Mouse (Mus musculus) forebrain, embryonic 15.5 days (tissue): ENCODE measurements around the gene Cmss1. TPM values are rescaled to one million over a fixed set of nuclear protein-coding genes. Genes with fewer than 3 reads are reported as not detected.
A peak's percentile ranks its signal among the peaks of the same experiment; 100 is the strongest.

Experiments used
- ATAC-seq: fragments of 200-750 bp; cut with Nextera tagmentation; replicated peaks from 2 replicates; pipeline ENCODE4 v1.8.0; 2017; ENCODE audit warnings: mild to moderate bottlenecking, moderate TSS enrichment, moderate library complexity
- H3K27ac ChIP-seq: fragments of 300-500 bp; sonication (generic); replicated peaks from 2 replicates; pipeline ENCODE4 v1.5.1; 2015; ENCODE audit warnings: mild to moderate bottlenecking, inconsistent platforms
- H3K27me3 ChIP-seq: fragments of 300-500 bp; sonication (generic); 2 replicates; pipeline ENCODE4 v1.6.1; 2015; ENCODE audit warnings: inconsistent platforms
- H3K36me3 ChIP-seq: fragments of 300-500 bp; sonication (generic); 2 replicates; pipeline ENCODE4 v1.6.1; 2015; ENCODE audit warnings: mild to moderate bottlenecking, inconsistent platforms
- H3K4me1 ChIP-seq: fragments of 300-500 bp; sonication (generic); 2 replicates; pipeline ENCODE4 v1.6.1; 2015; ENCODE audit warnings: inconsistent platforms
- H3K4me2 ChIP-seq: fragments of 300-500 bp; sonication (generic); replicated peaks from 2 replicates; pipeline ENCODE4 v1.6.1; 2015; ENCODE audit warnings: mild to moderate bottlenecking, inconsistent platforms
- H3K4me3 ChIP-seq: fragments of 300-500 bp; sonication (generic); 2 replicates; pipeline ENCODE4 v1.5.1; 2015; ENCODE audit warnings: mild to moderate bottlenecking, inconsistent platforms
- H3K9ac ChIP-seq: fragments of 300-500 bp; sonication (generic); replicated peaks from 2 replicates; pipeline ENCODE4 v1.6.1; 2015; ENCODE audit warnings: mild to moderate bottlenecking, inconsistent platforms
- H3K9me3 ChIP-seq: fragments of 300-500 bp; sonication (generic); 2 replicates; pipeline ENCODE4 v1.6.1; 2016; ENCODE audit warnings: inconsistent platforms
- WGBS: fragments of 180-500 bp; shearing (Covaris S2); methylation state at CpG from one replicate; pipeline ENCODE4 v1.1.7; 2015; ENCODE audit warnings: mixed read lengths; 5-methylcytosine and 5-hydroxymethylcytosine counted together
- polyA plus RNA-seq: library from polyadenylated mRNA; unstranded; fragments of >200 nt; fragmentation: Nextera tagmentation; extraction: Ambion mirVana; gene quantifications from 2 replicates; pipeline ENCODE4 v1.2.1, GENCODE M21; 2015

The Cmss1 gene
- polyA plus RNA-seq, 1 experiment from 2014 or later, result 41.8 TPM

DNA sequence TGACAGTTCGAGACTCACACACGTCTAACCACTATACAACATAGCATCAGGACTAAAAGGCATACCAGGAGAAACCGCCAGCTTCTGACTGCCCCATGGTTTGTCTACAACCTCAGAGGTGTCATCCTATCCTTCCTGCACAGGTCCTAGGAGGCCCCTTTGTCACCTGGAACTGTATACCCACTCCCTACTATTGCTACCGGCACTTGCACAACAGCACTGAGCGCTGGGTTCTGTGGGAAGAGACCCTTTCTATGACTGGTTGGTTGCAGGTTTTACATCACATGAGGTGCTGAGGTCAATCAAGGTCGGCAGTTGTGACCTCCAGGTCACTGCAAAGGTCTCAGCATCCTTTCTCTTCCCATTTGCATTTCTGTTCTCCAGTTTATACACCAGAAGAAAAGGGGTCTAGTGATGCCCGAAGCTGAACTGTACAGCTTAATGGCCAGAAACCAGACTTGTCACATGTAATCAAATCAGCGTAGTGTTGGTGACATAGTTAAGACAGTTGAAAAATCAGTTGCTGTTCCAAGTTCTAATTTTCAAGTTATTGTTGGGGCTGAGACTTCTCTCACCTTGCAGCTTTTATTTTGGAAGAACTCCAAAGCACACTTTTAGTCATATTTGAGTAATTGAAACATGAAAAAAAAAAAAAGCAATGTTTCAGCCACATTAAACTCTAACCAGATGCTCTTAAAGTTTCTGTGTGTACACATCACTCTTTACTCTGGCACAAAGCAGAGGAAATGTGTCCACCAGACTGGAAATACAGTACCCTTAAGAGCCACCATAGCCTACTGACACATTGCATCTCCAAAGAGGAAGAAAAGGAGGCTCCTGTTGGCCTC, 266.7 kb downstream of the Cmss1 start:
- Histone ChIP-seq H3K9ac (no peak overlapping the region), H3K4me2 (no peak overlapping the region), H3K27me3 (no peaks in the 10 kb centered on the region), H3K4me1 (no peaks in the 10 kb centered on the region), H3K9me3 (no peaks in the 10 kb centered on the region), H3K4me3 (no peak overlapping the region), H3K27ac (no peak overlapping the region), H3K36me3 (no peaks in the 10 kb centered on the region)
- peak; percentile 43; the same call in 1 of the 2 replicates for ATAC-seq
- WGBS, result 88% methylated on average over 8 of the region's 8 CpGs

- Histone ChIP-seq H3K9me3 (no peaks in the 10 kb centered on the region), H3K36me3 (no peaks in the 10 kb centered on the region), H3K4me1 (no peaks in the 10 kb centered on the region), H3K4me3 (no peak overlapping the region), H3K27me3 (no peaks in the 10 kb centered on the region), H3K9ac (no peak overlapping the region), H3K27ac (no peak overlapping the region), H3K4me2 (no peak overlapping the region)
- ATAC-seq, result no peak
- WGBS, result 88% methylated on average over 11 of the region's 11 CpGs
These were observed 269.8 kb downstream of the Cmss1 start for GRCm38 (mm10) chr16:57336770-57337423.

DNA sequence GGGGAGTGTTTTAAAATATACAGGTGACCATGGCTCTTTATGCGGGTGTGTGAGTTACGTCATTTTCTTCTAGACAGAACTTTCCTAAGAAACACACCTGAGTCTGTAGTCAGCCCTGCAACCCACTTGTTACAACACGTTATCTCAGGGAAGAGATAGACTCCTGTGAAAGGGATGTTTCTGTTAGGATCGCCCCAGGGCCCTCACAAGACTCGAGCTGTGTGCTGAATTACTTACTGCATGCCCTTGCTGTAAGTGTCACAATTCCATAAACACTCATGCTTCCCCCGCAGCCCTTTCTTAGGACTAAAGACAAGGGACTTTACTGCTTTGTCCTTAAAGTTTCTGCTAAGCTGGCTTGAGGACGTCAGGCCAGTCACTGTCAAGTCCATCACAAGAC, 274.4 kb downstream of the Cmss1 start:
- Histone ChIP-seq H3K4me1 (no peaks in the 10 kb centered on the region), H3K27me3 (no peaks in the 10 kb centered on the region), H3K27ac (no peak overlapping the region), H3K9me3 (no peaks in the 10 kb centered on the region), H3K4me2 (no peak overlapping the region), H3K36me3 (no peaks in the 10 kb centered on the region), H3K9ac (no peak overlapping the region), H3K4me3 (no peak overlapping the region)
- WGBS, result 86% methylated on average over 7 of the region's 7 CpGs
- ATAC-seq, result no peak

DNA sequence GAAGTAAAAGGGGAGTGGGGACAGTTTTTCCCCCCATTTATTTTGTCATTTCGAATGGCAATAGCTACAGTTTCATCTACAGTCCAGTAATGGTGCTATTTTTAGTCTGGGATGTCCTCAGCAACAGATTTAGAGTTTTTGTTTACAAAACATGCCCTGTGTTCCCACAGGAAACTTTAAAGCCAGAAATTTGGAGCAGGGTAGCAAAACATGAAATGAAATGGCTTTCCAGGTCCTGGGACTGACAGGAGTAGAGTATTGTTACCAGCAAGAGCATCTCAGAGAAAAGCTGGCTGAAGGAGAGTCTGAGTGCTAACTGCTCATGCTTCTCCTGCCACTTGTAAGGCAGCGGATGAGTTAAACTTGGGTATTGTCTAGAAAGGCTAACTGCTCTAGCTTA, 276.6 kb downstream of the Cmss1 start:
- no peak overlapping the region for H3K9ac ChIP-seq
- H3K36me3 ChIP-seq, result no peaks in the 10 kb centered on the region
- ATAC-seq, result no peak
- H3K9me3 ChIP-seq, result no peaks in the 10 kb centered on the region
- no peak overlapping the region for H3K4me3 ChIP-seq
- H3K27ac ChIP-seq, result no peak overlapping the region
- H3K4me2 ChIP-seq, result no peak overlapping the region
- 73% methylated on average over 2 of the region's 2 CpGs for WGBS
- H3K4me1 ChIP-seq, result no peaks in the 10 kb centered on the region
- no peaks in the 10 kb centered on the region for H3K27me3 ChIP-seq

GRCm38 (mm10) chr16:57329028-57329427, 277.6 kb downstream of the Cmss1 start:
- H3K27ac ChIP-seq, result no peak overlapping the region
- H3K4me3 ChIP-seq, result no peak overlapping the region
- no peaks in the 10 kb centered on the region for H3K27me3 ChIP-seq
- H3K4me1 ChIP-seq, result no peaks in the 10 kb centered on the region
- no peaks in the 10 kb centered on the region for H3K9me3 ChIP-seq
- ATAC-seq, result no peak
- H3K36me3 ChIP-seq, result no peaks in the 10 kb centered on the region
- 87% methylated on average over 8 of the region's 8 CpGs for WGBS
- H3K9ac ChIP-seq, result no peak overlapping the region
- no peak overlapping the region for H3K4me2 ChIP-seq

DNA sequence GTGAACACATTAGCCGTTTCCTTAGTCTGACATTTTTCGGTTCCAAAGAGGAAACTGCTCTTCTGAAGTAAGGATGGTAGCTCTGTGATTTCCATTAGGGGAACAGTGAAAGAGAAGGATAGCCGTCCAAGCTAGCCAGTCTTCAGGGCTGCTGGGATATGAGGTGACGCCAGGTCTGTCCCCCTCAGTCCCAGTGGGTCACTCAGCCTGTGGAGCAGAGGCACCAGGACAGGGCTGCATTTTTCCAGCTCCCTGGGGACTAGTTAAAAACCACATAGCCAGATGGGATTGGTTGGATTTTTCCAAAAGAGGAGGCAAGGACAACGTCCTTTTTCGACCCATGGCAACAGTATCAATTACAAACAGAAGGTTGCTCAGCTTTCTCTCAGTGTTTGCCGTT, 279.7 kb downstream of the Cmss1 start:
- no peak for ATAC-seq
- Histone ChIP-seq H3K4me1 (no peaks in the 10 kb centered on the region), H3K9ac (no peak overlapping the region), H3K4me3 (no peak overlapping the region), H3K4me2 (no peak overlapping the region), H3K9me3 (no peaks in the 10 kb centered on the region), H3K36me3 (no peaks in the 10 kb centered on the region), H3K27ac (no peak overlapping the region), H3K27me3 (no peaks in the 10 kb centered on the region)
- 87% methylated on average over 7 of the region's 7 CpGs for WGBS

DNA sequence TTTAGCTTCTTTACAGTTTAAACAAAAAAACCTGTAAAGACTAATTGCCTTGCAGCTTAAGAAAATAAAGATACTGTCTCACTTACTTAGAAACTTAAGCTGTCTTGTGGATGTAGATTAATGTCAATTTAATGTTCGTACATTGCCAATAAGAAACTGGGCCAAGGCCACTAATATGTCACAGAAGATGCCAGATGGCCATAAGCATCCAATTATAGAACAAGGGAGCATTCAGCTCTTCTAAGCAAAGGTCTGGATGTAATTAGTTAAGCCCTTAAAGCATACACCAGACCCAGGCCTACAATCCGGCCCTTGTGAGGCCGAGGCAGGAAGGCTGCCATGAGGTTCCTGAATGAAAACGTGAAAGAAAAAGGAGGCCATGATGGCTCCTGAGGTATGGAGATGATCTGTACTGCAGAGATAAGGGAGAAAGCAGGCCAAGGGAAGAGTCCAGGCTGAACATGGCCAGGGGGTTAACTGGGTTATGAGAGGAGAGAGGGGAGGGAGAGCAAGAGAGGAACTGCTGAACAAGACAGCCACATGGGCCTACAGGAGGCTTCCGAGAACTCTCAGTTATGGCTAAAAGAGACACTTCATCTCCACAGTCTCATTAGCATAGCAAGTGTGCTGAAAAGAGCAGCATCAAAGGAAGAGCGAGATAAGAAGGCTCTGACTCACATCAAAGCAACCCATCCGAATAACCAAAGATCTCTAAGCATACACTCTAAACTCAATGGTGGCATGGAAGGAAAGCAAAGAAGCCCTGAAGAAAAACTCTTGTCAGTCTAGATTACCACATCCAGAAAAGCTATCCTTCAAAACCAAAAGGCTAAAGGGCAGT, 287.2 kb downstream of the Cmss1 start:
- H3K36me3 ChIP-seq, result no peaks in the 10 kb centered on the region
- ATAC-seq, result no peak
- H3K27me3 ChIP-seq, result no peaks in the 10 kb centered on the region
- H3K27ac ChIP-seq, result no peak overlapping the region
- H3K4me2 ChIP-seq, result no peak overlapping the region
- no peak overlapping the region for H3K4me3 ChIP-seq
- WGBS, result 57% methylated on average over 7 of the region's 7 CpGs
- no peaks in the 10 kb centered on the region for H3K4me1 ChIP-seq
- no peak overlapping the region for H3K9ac ChIP-seq
- no peaks in the 10 kb centered on the region for H3K9me3 ChIP-seq

DNA sequence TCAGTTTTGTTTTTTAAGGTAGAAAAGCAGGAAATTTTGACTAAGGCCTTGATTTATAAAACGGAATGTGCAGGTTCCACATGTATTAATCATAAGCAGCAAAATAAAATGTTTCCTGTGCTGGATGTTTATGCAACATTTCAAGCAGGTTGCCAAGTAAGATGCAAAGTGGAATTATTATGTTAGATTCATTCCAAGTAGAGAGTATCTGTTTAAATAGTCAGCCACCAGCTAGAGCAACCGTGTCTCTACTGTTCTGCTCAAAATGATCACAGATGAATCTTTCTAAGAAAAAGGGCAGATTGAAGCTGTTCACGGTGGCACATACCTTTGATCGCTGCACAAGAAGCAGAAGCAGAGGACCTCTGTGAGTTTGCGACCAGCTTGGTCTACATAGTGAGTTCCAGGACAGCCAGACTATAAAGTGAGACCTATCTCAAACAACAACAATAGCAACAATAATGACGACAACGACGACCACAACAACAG, 288.0 kb downstream of the Cmss1 start:
- no peak for ATAC-seq
- no peak overlapping the region for H3K9ac ChIP-seq
- H3K4me3 ChIP-seq, result no peak overlapping the region
- H3K27ac ChIP-seq, result no peak overlapping the region
- H3K27me3 ChIP-seq, result no peaks in the 10 kb centered on the region
- 0 out of 2 replicates have a peak, but pooled peaks cover 2% of the 10 kb centered on the region for H3K4me1 ChIP-seq
- no peaks in the 10 kb centered on the region for H3K36me3 ChIP-seq
- H3K4me2 ChIP-seq, result no peak overlapping the region
- 86% methylated on average over 8 of the region's 8 CpGs for WGBS
- H3K9me3 ChIP-seq, result no peaks in the 10 kb centered on the region

- H3K27ac ChIP-seq, result no peak overlapping the region
- no peaks in the 10 kb centered on the region for H3K9me3 ChIP-seq
- no peak overlapping the region for H3K4me2 ChIP-seq
- no peak overlapping the region for H3K4me3 ChIP-seq
- no peaks in the 10 kb centered on the region for H3K27me3 ChIP-seq
- ATAC-seq, result no peak
- no peak overlapping the region for H3K9ac ChIP-seq
- WGBS, result 75% methylated on average over 13 of the region's 13 CpGs
- H3K36me3 ChIP-seq, result no peaks in the 10 kb centered on the region
- H3K4me1 ChIP-seq, result 0 out of 2 replicates have a peak, but pooled peaks cover 2% of the 10 kb centered on the region
These were observed 288.6 kb downstream of the Cmss1 start for GRCm38 (mm10) chr16:57317882-57318636.

DNA sequence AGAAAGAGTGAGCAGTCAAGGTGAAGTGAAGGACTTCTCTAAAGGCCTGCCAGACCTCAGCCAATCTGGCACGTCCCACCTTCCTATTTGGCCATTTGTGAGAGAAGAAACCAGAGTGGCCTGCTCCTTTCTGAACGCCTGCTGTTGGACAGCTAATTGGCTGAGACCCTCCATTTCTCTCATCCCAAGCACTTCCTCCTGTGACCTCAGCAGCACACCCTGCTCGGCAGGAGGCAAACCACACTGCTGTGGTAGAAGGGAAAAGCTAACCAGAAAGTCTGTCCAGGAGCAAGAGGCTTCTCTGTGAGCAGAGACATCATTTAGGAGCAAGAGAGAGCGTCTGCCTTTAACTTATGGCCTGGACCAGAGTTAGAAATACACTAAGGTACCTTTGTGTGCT, 289.5 kb downstream of the Cmss1 start:
- ATAC-seq, result no peak
- Histone ChIP-seq H3K4me2 (no peak overlapping the region), H3K4me3 (no peak overlapping the region), H3K27ac (no peak overlapping the region), H3K27me3 (no peaks in the 10 kb centered on the region), H3K4me1 (0 out of 2 replicates have a peak, but pooled peaks cover 2% of the 10 kb centered on the region), H3K9ac (no peak overlapping the region), H3K9me3 (no peaks in the 10 kb centered on the region), H3K36me3 (no peaks in the 10 kb centered on the region)
- 75% methylated on average over 4 of the region's 4 CpGs for WGBS

DNA sequence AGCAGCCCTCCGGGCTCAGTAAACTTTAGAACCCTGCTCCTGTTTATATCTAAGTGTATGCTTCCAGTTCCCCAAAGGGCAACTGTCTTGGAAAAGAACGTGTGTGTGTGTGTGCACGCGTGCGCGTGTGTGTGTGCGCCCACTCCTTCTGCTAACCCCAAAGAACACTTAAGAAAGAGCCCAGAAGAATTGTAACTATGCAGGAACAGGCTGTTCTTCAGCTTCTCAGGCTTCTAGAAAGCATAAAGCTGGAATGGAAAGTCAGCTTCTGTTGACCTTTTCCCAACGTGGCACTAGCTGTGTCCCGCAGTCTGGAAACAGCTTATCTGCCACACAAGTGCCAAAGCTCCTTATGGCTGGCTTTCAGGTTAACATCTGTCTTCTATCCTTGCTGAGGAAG, 291.6 kb downstream of the Cmss1 start:
- Histone ChIP-seq H3K9me3 (no peaks in the 10 kb centered on the region), H3K36me3 (no peaks in the 10 kb centered on the region), H3K4me1 (0 out of 2 replicates have a peak, but pooled peaks cover 2% of the 10 kb centered on the region), H3K9ac (no peak overlapping the region), H3K27ac (no peak overlapping the region), H3K4me2 (no peak overlapping the region), H3K4me3 (no peak overlapping the region), H3K27me3 (no peaks in the 10 kb centered on the region)
- no peak for ATAC-seq
- WGBS, result 92% methylated on average over 9 of the region's 9 CpGs
